ENCODE assay signal across 10 mouse cellular contexts in genomic region chr11:94937335-94937781, GRCm38 (mm10). TPM values are rescaled to one million over a fixed set of nuclear protein-coding genes. Genes with fewer than 3 reads are reported as not detected.
DNase-seq lines count a peak whose midpoint lies in the region; ATAC-seq and TF ChIP-seq lines count a peak whose summit lies in the region.
"Had no signal": no experiment of that assay in that cellular context is flagged by ENCODE, and none has a peak within 500 bp of the region (broad histone marks: within the 10 kb centered on the region; RNA-seq: fewer than 3 reads in every experiment).

No protein-coding gene starts in this region.

- peak overlapping the region in 1 of 2 experiments; percentile 83; a peak in 3 of 4 replicates for H3K27ac ChIP-seq in heart, embryonic 14.5 days (replicated peaks in 1 of 2; ENCODE audit: control insufficient read depth in 1 of 2, insufficient read depth in 1 of 2, low read depth in 2 of 2, low read length in 2 of 2)
- H3K27ac ChIP-seq in ES-E14 (ENCODE audit: insufficient read depth, low read depth, low read length, poor library complexity, severe bottlenecking), result no peak overlapping the region
- H3K27ac ChIP-seq in midbrain, embryonic 12.5 days (replicated peaks), result no peak overlapping the region

- no peak for DNase-seq in heart, adult 9 months (ENCODE audit: low spot score in 2 of 2)
- no peak for DNase-seq in ES-E14 (ENCODE audit: low read depth, low spot score)
- peak; percentile 33 for DNase-seq in layer of hippocampus, adult 9-10 months (ENCODE audit: low spot score)
- DNase-seq in cerebellum, adult 9-10 months, result no peak
- DNase-seq in cerebellum, adult 8-10 months, result no peak

- H3K4me3 ChIP-seq in heart, embryonic 14.5 days (ENCODE audit: control insufficient read depth in 1 of 2, insufficient read depth in 1 of 2, low read depth in 1 of 2, low read length in 2 of 2), result peak overlapping the region; percentile 48 to 59
- peak overlapping the region; percentile 53 to 57 for H3K4me3 ChIP-seq in ES-E14 (ENCODE audit: insufficient read depth in 1 of 2, low read depth in 1 of 2, low read length in 2 of 2, poor library complexity in 1 of 2, severe bottlenecking in 1 of 2)
- peak overlapping the region; percentile 33 for H3K4me3 ChIP-seq in midbrain, embryonic 12.5 days

- H3K27me3 ChIP-seq in heart, embryonic 14.5 days (ENCODE audit: control insufficient read depth, insufficient read depth, low read length), result peaks cover 49% of the 10 kb centered on the region
- H3K27me3 ChIP-seq in midbrain, embryonic 12.5 days, result peaks cover 96% of the 10 kb centered on the region
- H3K27me3 ChIP-seq: Patski had no signal

- in situ Hi-C loops in ES-E14 (cut with MboI; ENCODE audit: low sequenced_read_pairs in 2 of 2, unreplicated experiment in 2 of 2), result loop anchor here in 1 of 2 experiments (5.0 kb wide), 1 partner anchor 75 kb away; no protein-coding TSS in a partner anchor

- WGBS in heart, embryonic 14.5 days, result under 1% methylated on average over 18 of the region's 18 CpGs
- WGBS in midbrain, embryonic 12.5 days, result under 1% methylated on average over 18 of the region's 18 CpGs

- peak overlapping the region; percentile 79 for H3K9ac ChIP-seq in heart, embryonic 14.5 days (ENCODE audit: low read length)
- H3K9ac ChIP-seq in ES-E14 (ENCODE audit: insufficient read depth, low read depth, low read length, poor library complexity, severe bottlenecking), result peak overlapping the region; percentile 43
- no peak overlapping the region; the same call in 1 of the 2 replicates for H3K9ac ChIP-seq in midbrain, embryonic 12.5 days (replicated peaks)

- peak overlapping the region; percentile 76 for H3K4me2 ChIP-seq in heart, embryonic 14.5 days (ENCODE audit: low read length)
- H3K4me2 ChIP-seq in midbrain, embryonic 12.5 days (replicated peaks), result peak overlapping the region; percentile 56

- no peaks in the 10 kb centered on the region for H3K9me3 ChIP-seq in heart, embryonic 14.5 days (ENCODE audit: control insufficient read depth, low read length)
- no peaks in the 10 kb centered on the region for H3K9me3 ChIP-seq in ES-E14 (ENCODE audit: control insufficient read depth, insufficient read depth, low read depth, low read length)
- H3K9me3 ChIP-seq in midbrain, embryonic 12.5 days, result no peaks in the 10 kb centered on the region

- ATAC-seq in heart, embryonic 14.5 days (ENCODE audit: insufficient number of reproducible peaks, insufficient read depth, low FRiP score, low read depth), result peak; percentile 62
- peak; percentile 55 for ATAC-seq in frontal cortex, adult (ENCODE audit: low TSS enrichment)
- peak; percentile 52; the same call in 1 of the 2 replicates for ATAC-seq in midbrain, embryonic 12.5 days (ENCODE audit: low FRiP score, low read depth)

- peaks cover 8 to 19% of the 10 kb centered on the region in 2 experiments for H3K4me1 ChIP-seq in heart, embryonic 14.5 days (ENCODE audit: control insufficient read depth in 2 of 2, insufficient read depth in 2 of 2, low read length in 2 of 2)
- peaks cover 0 to 3% of the 10 kb centered on the region in 2 experiments; a peak in 1 of 4 replicates for H3K4me1 ChIP-seq in ES-E14 (ENCODE audit: control insufficient read depth in 2 of 2, insufficient read depth in 2 of 2, low read length in 2 of 2, poor library complexity in 1 of 2)
- peaks cover 18% of the 10 kb centered on the region for H3K4me1 ChIP-seq in midbrain, embryonic 12.5 days

- H3K36me3 ChIP-seq in heart, embryonic 14.5 days (ENCODE audit: control insufficient read depth, insufficient read depth, low read length), result peaks cover 19% of the 10 kb centered on the region; the same call in 1 of the 2 replicates
- H3K36me3 ChIP-seq in ES-E14 (ENCODE audit: control insufficient read depth, insufficient read depth, low read length, poor library complexity, severe bottlenecking), result no peaks in the 10 kb centered on the region
- H3K36me3 ChIP-seq in midbrain, embryonic 12.5 days, result no peaks in the 10 kb centered on the region

TF ChIP-seq in ES-E14, 5 proteins besides CTCF, POLR2A, EP300 and RAD21:
- TF ChIP-seq CHD2 (IDR thresholded peaks at IDR 0.05; ENCODE audit: low read depth, low read length), result no peak
- TF ChIP-seq ZC3H11A (IDR thresholded peaks at IDR 0.05; ENCODE audit: borderline replicate concordance, low read depth, low read length), result no peak
- TF ChIP-seq HCFC1 (IDR thresholded peaks at IDR 0.05; ENCODE audit: borderline replicate concordance, insufficient read depth, low read length), result no peak
- TF ChIP-seq MAFK (IDR thresholded peaks at IDR 0.05; ENCODE audit: insufficient read depth, low read depth, low read length), result no peak
TF ChIP-seq in ES-E14: peak in this region for 0.

RNA-seq across cellular contexts. Expression of gene Col1a1, which starts 1.3 kb away (rescaled TPM):
- polyA plus RNA-seq in heart, embryonic 14.5 days (2014; fragmentation: Nextera tagmentation; extraction: Ambion mirVana), result 447 and 511 TPM in 2 replicates
- total RNA-seq in ES-E14 (2012; rRNA removed), result 37.5 and 125 TPM in 2 replicates
- 405 and 569 TPM in 2 replicates for polyA plus RNA-seq in midbrain, embryonic 12.5 days (2016; fragmentation: Nextera tagmentation; extraction: Ambion mirVana)

RNA-seq across cellular contexts. Expression of gene Hils1, which starts 30.0 kb away (rescaled TPM):
- polyA plus RNA-seq in heart, embryonic 14.5 days (2014; fragmentation: Nextera tagmentation; extraction: Ambion mirVana), result 0.24 TPM in 2 replicates
- total RNA-seq in ES-E14 (2012; rRNA removed), result not detected in 2 replicates
- polyA plus RNA-seq in midbrain, embryonic 12.5 days (2016; fragmentation: Nextera tagmentation; extraction: Ambion mirVana), result not detected in 2 replicates
- total RNA-seq: layer of hippocampus, postnatal 10 days had no signal
- polyA plus RNA-seq: Patski had no signal

RNA-seq across cellular contexts. Expression of gene Sgca, which starts 38.8 kb away (rescaled TPM):
- 34.6 and 36.7 TPM in 2 replicates for polyA plus RNA-seq in heart, embryonic 14.5 days (2014; fragmentation: Nextera tagmentation; extraction: Ambion mirVana)
- 0.74 TPM in 1 of 2 replicates, not detected in the other for total RNA-seq in ES-E14 (2012; rRNA removed)
- polyA plus RNA-seq in midbrain, embryonic 12.5 days (2016; fragmentation: Nextera tagmentation; extraction: Ambion mirVana), result not detected in 2 replicates

RNA-seq across cellular contexts. Expression of gene Ppp1r9b, which starts 53.5 kb away (rescaled TPM):
- polyA plus RNA-seq in heart, embryonic 14.5 days (2014; fragmentation: Nextera tagmentation; extraction: Ambion mirVana), result 8.1 and 8.6 TPM in 2 replicates
- total RNA-seq in ES-E14 (2012; rRNA removed), result 29.5 and 32.6 TPM in 2 replicates
- polyA plus RNA-seq in midbrain, embryonic 12.5 days (2016; fragmentation: Nextera tagmentation; extraction: Ambion mirVana), result 15.7 and 17.7 TPM in 2 replicates

Comparison
In these comparisons a context has a peak if more than half of its experiments do, and no peak if none do; other contexts are left out.
1. RNA of gene Sgca, which starts 38.8 kb away (polyA plus RNA-seq): 34.6 to 36.7 TPM in heart, embryonic 14.5 days; not detected in midbrain, embryonic 12.5 days; every median in the first group is over 10 times any median in the second.
2. Peak in every context shown above with its lines, with median percentiles within 50 percentile points of each other: ATAC-seq and H3K4me3 ChIP-seq.